Mouse (Mus musculus) heart, embryonic 10.5 days (tissue): ENCODE measurements at regions not wholly inside any gene's neighbourhood (a gene's known extent, or its start where the extent isn't known, plus 50 kb on each side); places are given as distances from the start of the nearest gene placed in this dataset.

ENCODE experiments used
- DNase-seq: peaks from one replicate; pipeline ENCODE4 v3.0.0-alpha.2; 2017; ENCODE audit warnings: low spot score
- H3K27ac ChIP-seq: fragments of 300-500 bp; sonication (generic); 2 replicates; pipeline ENCODE4 v1.5.1; 2016; ENCODE audit warnings: mild to moderate bottlenecking
- H3K27me3 ChIP-seq: fragments of 300-500 bp; sonication (generic); 2 replicates; pipeline ENCODE4 v1.6.1; 2016; ENCODE audit warnings: mild to moderate bottlenecking; ENCODE audit not compliant: poor library complexity, insufficient read depth, severe bottlenecking
- H3K36me3 ChIP-seq: fragments of 300-500 bp; sonication (generic); 2 replicates; pipeline ENCODE4 v1.6.1; 2016; ENCODE audit warnings: mild to moderate bottlenecking, moderate library complexity
- H3K4me1 ChIP-seq: fragments of 300-500 bp; sonication (generic); 2 replicates; pipeline ENCODE4 v1.6.1; 2016; ENCODE audit warnings: mild to moderate bottlenecking
- H3K4me3 ChIP-seq: fragments of 300-500 bp; sonication (generic); 2 replicates; pipeline ENCODE4 v1.5.1; 2016; ENCODE audit warnings: mild to moderate bottlenecking, moderate library complexity
- H3K9me3 ChIP-seq: fragments of 300-500 bp; sonication (generic); 2 replicates; pipeline ENCODE4 v1.6.1; 2016; ENCODE audit warnings: mild to moderate bottlenecking, moderate library complexity
- WGBS: fragments of 180-500 bp; shearing (Covaris S2); methylation state at CpG from one replicate; pipeline ENCODE4 v1.1.7; 2016; 5-methylcytosine and 5-hydroxymethylcytosine counted together

DNA sequence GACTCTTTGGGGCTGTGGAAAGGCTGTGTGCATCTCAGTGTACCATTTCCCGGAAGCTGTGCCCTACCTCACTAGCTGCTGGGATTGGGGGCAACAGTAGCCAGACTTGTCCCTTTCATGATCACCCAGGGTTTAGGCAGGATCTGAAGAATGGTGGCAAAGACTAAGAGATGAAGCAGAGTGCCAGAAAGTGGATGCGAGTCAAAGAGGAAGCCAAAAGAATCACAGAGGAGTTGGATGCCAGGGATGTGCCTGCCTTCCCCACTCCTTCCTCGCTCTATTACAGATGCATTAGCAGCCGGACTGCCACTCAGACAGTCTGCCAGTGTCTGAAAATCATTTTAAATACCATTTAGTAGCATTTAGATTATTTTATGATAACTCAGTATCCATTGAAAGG is 271.5 kb upstream of the Slc24a2 start:
- Histone ChIP-seq H3K36me3 (no peaks in the 10 kb centered on the region), H3K27ac (no peak overlapping the region), H3K27me3 (no peaks in the 10 kb centered on the region), H3K4me3 (no peak overlapping the region), H3K4me1 (no peaks in the 10 kb centered on the region), H3K9me3 (no peaks in the 10 kb centered on the region)
- WGBS: 89% methylated on average over 4 of the region's 4 CpGs
- DNase-seq: no peak

DNA sequence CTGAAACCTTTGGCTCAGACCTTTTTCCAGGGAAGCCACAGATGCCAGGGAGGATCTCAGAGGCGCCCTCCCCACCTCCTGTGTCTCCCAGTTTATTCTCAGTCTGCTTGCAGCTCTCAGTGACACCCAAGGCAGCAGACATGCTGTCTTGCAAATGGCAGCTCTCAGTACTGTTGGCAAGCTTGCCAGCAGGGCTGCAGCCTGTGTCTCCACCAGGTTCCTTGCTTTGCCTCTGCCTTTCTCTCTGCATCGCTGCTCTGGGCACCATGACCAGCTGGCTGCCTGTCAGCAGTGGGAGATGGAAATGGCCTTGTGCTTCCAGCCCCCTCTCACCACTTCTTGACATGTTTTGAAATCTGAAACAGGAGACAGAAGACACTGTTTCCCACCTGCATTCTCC is 270.2 kb upstream of the Slc24a2 start:
- Histone ChIP-seq H3K4me1 (no peaks in the 10 kb centered on the region), H3K9me3 (no peaks in the 10 kb centered on the region), H3K27ac (no peak overlapping the region), H3K27me3 (no peaks in the 10 kb centered on the region), H3K36me3 (no peaks in the 10 kb centered on the region), H3K4me3 (no peak overlapping the region)
- WGBS: 61% methylated on average over 2 of the region's 2 CpGs
- no peak for DNase-seq

DNA sequence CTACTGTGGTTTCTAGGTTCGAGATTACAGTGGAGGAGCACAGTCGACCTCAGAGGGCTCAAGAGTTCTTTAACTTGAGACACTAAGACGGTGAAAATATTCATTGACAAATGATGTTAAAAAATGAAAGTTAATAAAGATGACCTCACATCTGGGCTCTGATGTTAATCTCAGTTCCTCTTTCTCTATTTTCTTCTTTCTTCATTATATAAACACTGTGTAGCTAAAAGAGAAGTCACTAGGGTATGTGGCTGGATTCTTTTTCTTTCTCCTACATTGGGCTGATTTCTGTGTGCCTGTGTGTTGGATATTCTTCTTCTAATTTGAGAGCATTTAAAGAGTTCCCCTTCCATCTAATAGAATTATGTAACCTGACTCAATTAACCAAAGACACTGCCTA is 257.5 kb upstream of the Slc24a2 start:
- H3K36me3 ChIP-seq: no peaks in the 10 kb centered on the region
- H3K27ac ChIP-seq: no peak overlapping the region
- 76% methylated on average over 3 of the region's 3 CpGs for WGBS

DNA sequence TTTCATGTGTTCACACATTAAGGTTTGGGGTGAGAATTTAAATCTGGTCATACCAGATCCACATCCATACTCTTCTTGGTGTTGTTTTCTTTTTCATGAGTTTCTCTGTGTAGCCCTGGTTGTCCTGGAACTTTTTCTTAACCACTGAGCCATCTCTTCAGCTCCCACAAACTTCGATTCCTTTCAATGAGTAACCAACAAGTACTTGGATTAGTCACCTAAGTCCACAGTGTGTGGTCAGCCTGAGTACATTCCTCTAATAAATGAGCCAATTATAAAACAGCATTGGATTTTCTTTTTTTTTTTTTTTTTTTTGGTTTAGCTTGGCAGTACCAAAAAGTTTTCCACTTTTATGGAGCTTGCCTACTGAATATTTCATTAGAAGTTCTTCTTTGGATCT is 245.3 kb upstream of the Slc24a2 start:
- Histone ChIP-seq H3K9me3 (no peaks in the 10 kb centered on the region), H3K27me3 (no peaks in the 10 kb centered on the region), H3K36me3 (no peaks in the 10 kb centered on the region), H3K27ac (no peak overlapping the region), H3K4me3 (no peak overlapping the region), H3K4me1 (no peaks in the 10 kb centered on the region)
- DNase-seq: no peak
- WGBS: 75% methylated on average over 1 of the region's 1 CpGs

More for the DNA sequence above, 257.5 kb upstream of the Slc24a2 start:
- no peaks in the 10 kb centered on the region for H3K27me3 ChIP-seq
- no peak overlapping the region for H3K4me3 ChIP-seq
- H3K9me3 ChIP-seq: no peaks in the 10 kb centered on the region
- no peaks in the 10 kb centered on the region for H3K4me1 ChIP-seq
- no peak for DNase-seq

DNA sequence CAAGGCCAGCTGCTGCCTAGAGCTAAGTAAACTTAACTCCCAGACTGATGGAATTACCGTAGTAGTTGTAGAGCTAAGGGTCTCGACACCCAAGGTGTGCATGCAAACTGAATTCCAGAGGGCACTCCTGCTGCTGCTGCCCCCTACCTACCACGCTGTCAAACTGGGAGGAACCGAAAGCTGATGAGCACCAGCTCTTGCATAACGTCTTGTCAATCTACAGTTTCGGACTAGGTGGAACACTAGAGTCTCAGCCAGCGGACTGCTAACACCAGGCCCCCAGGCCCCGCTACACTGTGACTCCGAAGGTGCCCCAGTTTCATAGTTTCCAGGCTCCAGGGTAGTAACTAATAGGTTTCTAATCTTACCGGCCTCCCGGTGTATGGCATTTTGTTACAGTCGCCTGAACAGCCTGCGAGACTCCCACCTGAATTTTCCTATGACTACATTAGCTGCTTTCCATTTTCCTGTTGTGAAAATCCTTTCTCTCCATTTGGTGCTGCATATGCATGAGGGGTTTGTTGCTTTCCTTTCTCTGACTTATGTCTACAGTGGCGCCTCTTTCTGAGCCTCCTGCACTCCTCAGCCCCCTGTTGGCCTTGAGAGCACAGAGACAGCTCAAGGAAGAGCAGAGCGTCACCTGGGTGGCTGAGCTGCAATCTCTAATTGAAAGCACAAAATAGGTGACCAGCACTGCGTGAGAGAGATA is 243.2 kb upstream of the Slc24a2 start:
- Histone ChIP-seq H3K27ac (no peak overlapping the region), H3K4me1 (no peaks in the 10 kb centered on the region), H3K27me3 (no peaks in the 10 kb centered on the region), H3K9me3 (no peaks in the 10 kb centered on the region), H3K36me3 (no peaks in the 10 kb centered on the region), H3K4me3 (no peak overlapping the region)
- DNase-seq: no peak
- WGBS: 83% methylated on average over 16 of the region's 16 CpGs

DNA sequence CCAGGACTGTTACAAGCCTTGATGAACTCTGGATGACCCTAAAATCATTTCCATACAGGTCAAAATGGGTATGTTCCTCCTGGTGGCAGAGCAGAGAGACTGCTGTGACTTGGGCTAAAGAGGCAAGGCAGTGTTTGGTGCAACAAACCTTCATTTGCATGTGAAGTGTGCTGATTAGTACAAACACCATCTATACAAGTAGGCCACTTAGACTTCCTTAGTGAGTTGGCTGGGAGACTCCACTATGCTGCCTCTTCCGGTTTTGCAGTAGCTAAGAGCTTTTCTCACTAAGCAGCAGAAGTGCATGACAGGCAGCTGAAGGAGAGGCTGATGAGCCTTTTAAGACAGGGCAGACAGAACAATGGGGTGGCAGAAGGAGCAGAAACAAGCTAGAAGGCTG is 242.5 kb upstream of the Slc24a2 start:
- no peak overlapping the region for H3K4me3 ChIP-seq
- H3K36me3 ChIP-seq: no peaks in the 10 kb centered on the region
- no peak for DNase-seq
- H3K27me3 ChIP-seq: no peaks in the 10 kb centered on the region
- no peak overlapping the region for H3K27ac ChIP-seq
- no peaks in the 10 kb centered on the region for H3K9me3 ChIP-seq
- no peaks in the 10 kb centered on the region for H3K4me1 ChIP-seq
- 50% methylated on average over 1 of the region's 1 CpGs for WGBS

DNA sequence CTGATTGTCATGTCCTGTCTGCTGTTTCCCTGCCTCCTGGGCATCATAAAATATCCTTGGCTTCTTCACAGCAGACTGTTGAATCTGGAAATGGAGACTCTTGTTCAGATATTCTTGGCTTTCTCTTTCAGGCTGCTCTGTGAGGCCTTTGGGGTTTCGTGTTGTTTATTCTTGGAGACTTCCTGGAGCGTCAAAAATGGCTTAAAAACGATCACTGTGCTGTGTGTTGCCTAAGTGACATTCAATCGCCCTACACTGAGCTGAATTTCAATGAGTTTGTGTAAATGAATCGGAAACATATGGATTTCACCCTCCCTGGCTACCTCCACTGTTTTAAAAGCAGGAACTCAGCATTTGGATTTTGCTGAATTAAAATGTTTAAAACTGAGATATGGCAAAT is 241.1 kb upstream of the Slc24a2 start:
- WGBS: 79% methylated on average over 5 of the region's 5 CpGs
- no peaks in the 10 kb centered on the region for H3K9me3 ChIP-seq
- H3K4me3 ChIP-seq: no peak overlapping the region
- no peak overlapping the region for H3K27ac ChIP-seq
- no peaks in the 10 kb centered on the region for H3K27me3 ChIP-seq
- no peak for DNase-seq
- no peaks in the 10 kb centered on the region for H3K36me3 ChIP-seq
- no peaks in the 10 kb centered on the region for H3K4me1 ChIP-seq

DNA sequence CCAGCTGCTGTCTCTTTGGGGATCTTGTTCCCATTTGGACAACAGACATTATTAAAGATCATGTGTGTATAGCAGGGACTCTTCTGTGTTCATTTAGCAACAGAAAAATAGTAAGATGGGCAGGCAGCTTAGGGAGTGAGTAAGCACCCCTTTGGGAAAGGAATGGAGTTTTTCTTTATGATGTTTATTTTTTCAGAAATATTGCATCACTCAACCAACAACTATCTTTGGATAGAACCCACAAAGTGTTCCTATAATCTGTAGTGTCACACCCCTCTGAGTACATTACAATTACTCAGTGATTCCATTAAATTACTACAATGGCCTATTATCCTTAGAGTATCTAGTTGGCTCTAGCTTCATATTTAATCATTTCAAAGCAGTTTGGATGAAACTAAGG is 237.3 kb upstream of the Slc24a2 start:
- no peaks in the 10 kb centered on the region for H3K36me3 ChIP-seq
- no peak overlapping the region for H3K4me3 ChIP-seq
- no peak for DNase-seq
- H3K27me3 ChIP-seq: no peaks in the 10 kb centered on the region
- H3K4me1 ChIP-seq: no peaks in the 10 kb centered on the region; the same call in 1 of the 2 replicates
- no peak overlapping the region for H3K27ac ChIP-seq
- no peaks in the 10 kb centered on the region for H3K9me3 ChIP-seq

DNA sequence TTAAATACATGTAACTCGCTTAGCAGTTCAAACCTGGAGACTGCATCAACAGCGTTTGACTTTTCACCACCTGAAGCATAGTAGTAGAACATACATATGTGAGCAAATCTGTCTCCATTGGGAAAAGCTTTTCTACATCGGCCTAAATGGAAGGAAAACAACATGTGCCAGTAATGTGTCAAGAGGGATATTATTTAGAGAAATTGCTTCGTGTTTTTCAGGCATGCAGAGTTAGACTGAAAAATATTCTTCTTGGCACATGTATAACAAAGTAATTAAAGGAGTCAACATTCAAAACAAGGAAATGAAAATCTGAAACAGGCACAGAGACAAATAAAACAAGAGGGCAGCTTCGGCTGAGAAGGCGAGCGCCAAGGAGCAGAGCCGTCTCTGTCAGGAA is 236.7 kb upstream of the Slc24a2 start:
- H3K4me3 ChIP-seq: no peak overlapping the region
- H3K4me1 ChIP-seq: peaks cover 3% of the 10 kb centered on the region; the same call in 1 of the 2 replicates
- WGBS: 83% methylated on average over 8 of the region's 8 CpGs
- no peak overlapping the region for H3K27ac ChIP-seq
- no peaks in the 10 kb centered on the region for H3K36me3 ChIP-seq
- H3K27me3 ChIP-seq: no peaks in the 10 kb centered on the region
- no peaks in the 10 kb centered on the region for H3K9me3 ChIP-seq
- no peak for DNase-seq

DNA sequence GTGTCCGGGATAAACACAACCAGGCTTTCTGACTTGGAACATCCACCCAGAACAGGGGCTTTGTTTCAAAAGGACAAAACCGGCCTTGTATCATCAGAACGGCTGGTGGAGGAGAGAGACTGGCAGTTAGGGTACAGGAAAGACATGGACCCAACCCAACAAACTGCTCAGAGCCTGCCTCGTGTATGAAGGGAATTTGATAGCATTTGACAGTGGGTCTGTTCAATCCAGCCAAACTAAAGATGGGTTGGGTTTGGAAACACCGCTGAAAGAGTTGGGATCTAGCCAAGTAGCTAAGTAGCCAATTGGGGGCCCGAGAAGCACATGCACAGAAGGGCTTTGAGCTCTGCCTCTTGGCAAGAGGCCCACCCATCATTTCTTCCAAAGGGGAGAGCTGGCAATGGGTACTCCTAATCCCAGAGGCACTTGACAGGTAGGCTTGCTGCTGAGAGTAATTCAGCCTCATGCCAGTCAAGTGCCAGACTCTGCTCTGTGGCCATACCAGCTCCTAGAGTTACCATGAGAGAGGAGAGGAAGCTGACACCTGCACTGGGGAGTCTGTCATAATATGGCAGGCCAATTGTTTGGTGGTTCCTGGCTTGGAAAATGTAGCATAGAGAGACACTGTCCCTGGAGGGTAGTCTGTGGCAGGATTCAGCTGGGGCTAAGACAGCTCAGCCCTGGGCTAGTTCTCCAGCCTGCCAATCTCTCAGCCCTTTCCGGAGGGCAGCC is 231.1 kb upstream of the Slc24a2 start:
- Histone ChIP-seq H3K4me3 (no peak overlapping the region), H3K27ac (no peak overlapping the region), H3K4me1 (peaks cover 8% of the 10 kb centered on the region; the same call in 1 of the 2 replicates), H3K36me3 (no peaks in the 10 kb centered on the region), H3K27me3 (no peaks in the 10 kb centered on the region), H3K9me3 (no peaks in the 10 kb centered on the region)
- DNase-seq: no peak
- WGBS: 69% methylated on average over 7 of the region's 7 CpGs

DNA sequence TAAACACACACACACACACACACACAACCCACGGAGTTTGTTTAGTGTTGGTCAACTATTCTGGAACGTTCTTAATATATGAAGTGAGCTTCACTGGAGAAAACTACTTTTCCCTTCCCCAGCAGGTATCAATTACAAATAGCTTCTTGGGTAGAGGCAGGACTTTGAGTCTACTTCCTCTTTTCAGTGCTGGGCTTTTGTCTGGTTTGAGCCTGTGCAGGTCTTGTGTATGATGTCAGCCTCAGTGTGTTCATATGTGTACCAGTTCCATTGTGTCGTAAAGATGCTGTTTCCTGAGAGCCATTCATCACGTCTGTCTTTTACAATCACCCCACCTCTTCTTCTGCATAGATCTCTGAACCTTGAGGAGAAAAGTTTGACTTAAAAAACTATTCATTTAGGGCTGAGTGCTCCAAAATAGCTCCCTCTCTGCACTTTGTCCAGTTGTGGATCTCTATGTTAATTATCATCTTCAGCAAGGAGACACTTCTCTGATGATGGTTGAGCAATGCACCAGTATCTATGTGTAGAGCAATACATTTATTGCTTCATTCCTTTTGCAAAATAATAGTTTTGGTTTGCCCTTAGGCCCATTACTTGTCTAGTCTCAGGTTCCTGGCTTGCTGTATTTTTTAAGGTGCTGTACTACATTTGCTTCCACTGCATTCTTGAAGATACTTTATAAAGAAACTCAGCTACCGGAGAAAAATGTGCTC is 225.7 kb upstream of the Slc24a2 start:
- Histone ChIP-seq H3K36me3 (no peaks in the 10 kb centered on the region), H3K27me3 (no peaks in the 10 kb centered on the region), H3K9me3 (no peaks in the 10 kb centered on the region), H3K4me1 (peaks cover 4% of the 10 kb centered on the region), H3K27ac (no peak overlapping the region), H3K4me3 (no peak overlapping the region)
- DNase-seq: no peak
- WGBS: 76% methylated on average over 5 of the region's 5 CpGs

DNA sequence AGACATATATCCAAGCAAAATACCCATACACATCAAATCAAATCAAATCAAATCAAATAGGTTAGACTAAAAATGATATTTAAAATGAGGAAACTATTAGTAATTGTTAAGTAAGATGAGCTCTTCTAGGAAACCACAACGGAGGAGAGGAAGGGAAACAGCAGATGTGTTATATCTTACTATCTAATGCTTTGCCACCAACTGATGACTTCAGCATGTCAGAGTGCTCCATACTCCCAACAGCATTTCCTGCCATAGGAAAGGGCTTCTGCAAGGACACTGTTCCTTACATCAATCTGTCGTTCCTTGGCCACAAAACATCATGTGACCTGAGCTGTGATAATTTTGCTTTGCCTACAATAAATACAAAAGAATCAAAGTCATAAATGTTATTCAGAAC is 221.8 kb upstream of the Slc24a2 start:
- Histone ChIP-seq H3K9me3 (no peaks in the 10 kb centered on the region), H3K27ac (no peak overlapping the region), H3K27me3 (no peaks in the 10 kb centered on the region), H3K4me3 (no peak overlapping the region), H3K36me3 (no peaks in the 10 kb centered on the region), H3K4me1 (peaks cover 6% of the 10 kb centered on the region)
- WGBS: 69% methylated on average over 2 of the region's 2 CpGs
- no peak for DNase-seq

DNA sequence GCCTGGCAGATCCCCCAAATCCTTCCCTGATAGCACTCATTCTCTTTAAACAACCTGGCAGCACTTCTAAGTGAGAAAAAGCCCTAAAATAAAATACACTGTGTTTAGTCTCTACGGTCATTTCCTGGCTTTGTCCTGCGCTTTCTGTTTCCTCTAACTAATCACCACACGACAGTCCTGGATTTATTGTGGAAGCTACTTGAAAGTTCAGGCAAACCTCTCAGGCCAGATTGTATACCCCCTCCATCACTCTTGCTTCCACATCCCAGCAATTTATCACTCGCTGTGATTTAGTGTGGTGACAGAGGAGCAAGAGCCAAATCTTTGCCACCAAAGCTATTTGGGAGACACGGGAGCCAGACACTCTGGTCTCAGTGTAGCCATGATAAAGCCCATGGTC is 221.0 kb upstream of the Slc24a2 start:
- no peak for DNase-seq
- no peaks in the 10 kb centered on the region for H3K9me3 ChIP-seq

More for the DNA sequence above, 221.0 kb upstream of the Slc24a2 start:
- peaks cover 6% of the 10 kb centered on the region for H3K4me1 ChIP-seq
- WGBS: 54% methylated on average over 5 of the region's 5 CpGs
- no peak overlapping the region for H3K4me3 ChIP-seq
- H3K27ac ChIP-seq: no peak overlapping the region
- H3K36me3 ChIP-seq: no peaks in the 10 kb centered on the region
- H3K27me3 ChIP-seq: no peaks in the 10 kb centered on the region
